Mouse (Mus musculus): Measurements from ENCODE around the gene Ugt1a8.

- TF ChIP-seq POLR2A (IDR thresholded peaks at IDR 0.05; ENCODE audit: borderline replicate concordance, low read depth, low read length) (no peak), CTCF (IDR thresholded peaks at IDR 0.05; ENCODE audit: low read depth, low read length) (no peak)
These were observed 104.5 kb downstream of the Ugt1a8 start for GRCm38 (mm10) chr1:88192136-88192535.

Measured in bone marrow macrophage, adult 2 months (primary cell).